Mouse (Mus musculus) neural tube, embryonic 10.5 days (tissue): ENCODE measurements around the gene Tspan2.

Source experiments
- DNase-seq: peaks from one replicate; pipeline ENCODE4 v3.0.0-alpha.2; 2017; ENCODE audit warnings: low spot score; ENCODE audit errors: extremely low spot score

Gene Tspan2

DNA sequence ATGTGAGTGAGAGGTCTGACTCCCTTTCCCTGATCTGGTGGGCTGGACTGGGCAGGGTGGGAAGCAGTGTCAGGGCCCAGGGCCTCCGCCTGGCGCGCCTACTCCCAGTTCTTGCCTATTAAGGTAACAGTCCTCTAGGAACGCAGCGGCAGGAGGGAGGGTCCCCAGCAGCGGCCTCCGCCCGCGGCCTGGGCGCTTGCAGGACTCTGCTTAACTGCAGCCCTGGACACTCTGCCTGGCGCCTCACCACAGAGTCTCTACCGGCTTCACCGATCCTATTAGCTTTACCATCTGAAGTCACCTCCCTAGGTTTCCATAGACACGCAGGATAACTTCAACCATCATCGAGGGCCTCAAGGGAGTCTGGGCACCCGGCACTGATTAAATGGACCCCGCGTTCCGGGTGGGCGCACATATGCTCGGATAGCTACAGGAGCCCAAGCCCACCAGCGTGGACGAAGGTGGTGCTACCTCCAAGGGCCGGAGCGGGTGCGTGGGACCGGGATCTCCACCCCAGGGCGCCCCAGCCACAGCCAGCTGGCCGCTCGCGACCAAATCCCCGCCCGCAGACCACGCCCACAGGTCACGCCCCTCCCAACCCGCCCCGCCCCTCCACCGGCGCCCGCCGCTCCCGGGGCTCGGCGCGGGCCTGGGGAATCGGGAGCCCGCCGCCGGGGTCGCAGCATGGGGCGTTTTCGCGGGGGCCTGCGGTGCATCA is at the start of gene Tspan2:
Tspan2 (plus strand) TSS at position 217 of the 718 bp plus-strand sequence.
- peak; percentile 83 for DNase-seq

- no peak for DNase-seq
Measured at GRCm38 (mm10) chr3:102686861-102687260, 47.5 kb upstream of the Tspan2 start.

DNA sequence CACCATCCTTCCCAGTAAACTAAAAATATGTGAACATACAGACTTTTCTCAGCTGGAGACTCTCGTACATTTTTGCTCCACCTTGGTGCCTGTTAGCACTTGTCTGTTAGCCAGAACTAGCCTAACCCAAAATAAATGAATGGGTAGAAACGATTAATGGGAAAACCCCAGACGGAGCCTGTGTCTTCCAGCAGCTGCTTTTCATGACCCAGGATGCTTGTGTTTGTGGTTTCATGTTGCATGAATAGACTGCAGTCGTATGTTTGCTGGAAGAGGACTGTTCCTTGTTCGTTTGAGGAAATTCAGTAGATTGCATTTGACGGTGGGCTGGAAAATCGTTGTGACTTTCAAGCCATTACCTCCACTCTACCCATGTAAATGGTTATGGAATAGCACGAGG is 46.5 kb upstream of the Tspan2 start:
- no peak for DNase-seq

GRCm38 (mm10) chr3:102691802-102692484 is 42.4 kb upstream of the Tspan2 start:
- peak; percentile 68 for DNase-seq

DNA sequence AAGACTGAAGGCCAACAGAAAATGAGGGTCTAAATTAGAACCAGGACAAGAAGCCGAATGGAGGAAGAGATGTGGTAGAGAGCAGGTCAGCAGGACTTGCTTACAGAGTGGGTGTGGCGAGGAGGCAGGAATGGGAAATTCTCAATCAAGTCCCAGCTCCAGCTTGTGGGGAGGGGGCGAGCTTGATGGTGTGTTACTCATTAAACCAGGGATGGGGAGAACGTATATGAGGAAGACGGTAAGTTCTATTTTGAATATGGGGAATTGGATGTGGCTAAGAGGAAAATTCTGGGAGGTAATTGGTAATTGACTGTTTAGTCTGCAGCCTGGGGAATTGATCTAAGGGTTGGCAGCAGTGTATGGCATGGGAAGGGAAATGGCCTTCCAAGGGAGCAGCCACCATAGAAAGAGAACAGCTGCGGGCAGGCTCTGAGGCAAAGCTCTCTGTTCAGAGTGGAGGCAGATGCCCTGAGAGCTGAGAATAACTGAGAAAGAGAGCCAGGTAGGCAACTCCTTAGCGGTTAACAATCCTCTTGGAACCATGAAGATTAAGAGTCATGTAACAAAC is 41.5 kb upstream of the Tspan2 start:
- DNase-seq = no peak

DNA sequence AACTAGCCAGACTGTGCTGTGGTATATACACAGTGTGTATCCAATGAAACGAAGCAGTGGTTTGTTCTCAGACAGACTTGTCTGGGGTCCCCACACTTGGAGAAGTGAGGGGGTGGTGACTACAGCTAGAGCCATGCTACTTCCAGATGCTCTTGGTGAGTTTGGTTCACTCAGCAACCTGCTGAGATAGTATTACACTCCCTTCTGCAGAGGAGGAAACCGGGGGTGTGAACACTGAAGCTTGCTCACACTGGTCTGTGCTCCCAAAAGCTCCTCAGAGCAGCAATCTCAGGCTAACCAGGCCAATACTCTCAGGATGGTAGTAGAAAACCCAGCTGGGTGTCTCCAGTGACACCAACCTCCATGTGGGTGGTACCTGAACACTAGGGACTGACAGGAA is 36.2 kb upstream of the Tspan2 start:
- DNase-seq = no peak

GRCm38 (mm10) chr3:102701303-102701702 is 33.0 kb upstream of the Tspan2 start:
- DNase-seq = no peak

DNA sequence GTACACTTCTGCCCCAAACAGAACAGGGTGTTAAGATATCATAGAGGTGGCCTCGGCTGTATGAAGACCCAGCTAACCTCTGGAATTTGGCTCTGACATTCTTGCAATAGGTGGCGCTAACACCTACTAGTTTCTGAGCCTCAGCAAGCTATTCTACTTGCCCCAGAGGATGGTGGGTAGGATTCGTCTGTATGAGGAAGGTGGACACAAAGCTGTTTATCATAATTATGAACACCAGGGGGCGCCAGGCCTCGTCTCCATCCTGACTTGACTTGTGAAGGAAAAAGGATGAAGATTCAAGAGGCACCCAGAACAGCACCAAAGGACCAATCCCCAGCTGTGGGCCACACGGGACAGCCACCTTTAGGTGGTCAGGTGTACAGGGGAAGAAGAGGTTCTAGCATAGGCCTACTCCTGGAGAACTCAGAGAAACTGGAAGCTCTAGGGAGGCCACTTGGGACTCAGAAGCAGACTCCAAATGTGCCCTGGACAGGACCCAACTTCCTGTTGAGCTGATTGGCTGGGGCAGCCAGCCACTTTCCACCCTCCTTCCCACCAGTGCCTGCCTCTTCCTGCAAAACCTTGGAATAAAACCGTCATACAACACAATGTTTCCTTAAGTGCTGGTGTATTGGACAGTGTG is 32.3 kb upstream of the Tspan2 start:
- DNase-seq = peak; percentile 47

DNA sequence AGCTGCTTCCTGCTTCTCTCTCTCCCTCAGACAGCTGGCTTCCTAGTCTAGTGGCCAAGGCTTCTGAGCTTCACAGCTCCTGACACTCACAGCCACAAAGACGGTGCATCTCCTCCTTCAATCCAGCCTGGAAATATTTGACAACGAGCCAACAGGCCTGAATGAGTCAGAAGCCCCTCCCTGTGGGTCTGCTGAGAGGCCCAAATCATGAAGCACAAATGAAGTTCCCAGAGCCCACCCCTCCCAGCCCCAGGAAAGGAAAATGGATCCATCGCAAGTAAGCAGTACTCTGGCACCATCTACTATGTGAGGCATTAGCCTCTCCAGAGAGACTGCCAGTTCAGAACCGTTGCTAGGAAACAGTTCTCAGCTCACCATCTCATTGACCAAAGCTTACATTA is 30.3 kb upstream of the Tspan2 start:
- DNase-seq = no peak

DNA sequence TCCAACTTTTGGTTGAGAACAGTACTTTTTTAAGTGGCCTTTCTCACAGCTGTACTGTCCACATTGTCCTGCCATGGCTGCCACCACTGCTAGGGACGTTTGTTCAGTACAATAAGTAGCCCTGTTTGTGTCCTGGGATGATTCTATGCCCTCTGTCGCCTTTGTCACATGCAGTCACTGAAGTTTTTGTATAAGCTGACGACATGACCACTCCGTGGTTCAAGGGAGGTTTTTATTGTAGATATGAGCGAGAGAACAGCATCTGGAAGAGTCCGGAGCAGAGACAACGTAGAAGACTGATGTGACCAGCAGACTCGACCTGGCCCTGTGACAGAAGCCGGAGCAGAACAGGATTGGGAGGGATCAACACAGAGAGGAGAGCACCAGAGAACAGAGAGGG is 25.7 kb upstream of the Tspan2 start:
- no peak for DNase-seq

GRCm38 (mm10) chr3:102715066-102715584 is 19.2 kb upstream of the Tspan2 start:
- DNase-seq = peak; percentile 68

GRCm38 (mm10) chr3:102715839-102716238 is 18.5 kb upstream of the Tspan2 start:
- no peak for DNase-seq

DNA sequence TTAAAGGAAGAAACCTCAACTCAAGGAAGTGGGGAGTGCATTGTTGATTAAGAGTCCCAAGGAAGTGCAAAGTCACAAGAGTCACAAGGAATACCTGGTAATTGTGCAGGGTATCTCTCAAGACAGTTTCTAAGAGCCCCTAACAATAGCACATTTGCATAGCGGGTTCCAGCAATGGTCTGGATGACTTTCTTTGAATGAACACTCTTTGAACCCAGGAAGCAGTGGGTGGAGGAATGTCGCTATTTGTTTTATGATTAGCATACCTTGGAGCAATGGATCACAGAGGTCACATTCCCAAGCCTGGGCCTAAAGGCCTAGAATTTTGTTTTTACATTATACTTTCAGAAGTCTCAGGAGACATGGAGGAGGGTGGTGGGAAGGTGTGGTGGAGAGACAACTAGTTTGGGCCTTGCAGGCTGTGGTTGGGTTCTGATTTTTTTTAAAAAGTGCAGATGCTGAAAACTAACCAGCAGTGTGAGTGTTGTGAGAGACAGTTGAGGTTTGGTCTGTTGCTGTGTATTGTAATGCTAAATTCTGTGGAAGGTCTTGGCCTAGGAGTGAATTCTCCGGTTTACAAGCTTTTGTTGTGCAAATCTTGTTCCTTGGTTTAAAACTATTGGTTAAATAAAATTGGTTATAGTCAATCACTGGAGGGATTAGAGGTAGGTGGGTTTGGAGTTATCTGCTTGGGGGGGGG is 16.6 kb upstream of the Tspan2 start:
- no peak for DNase-seq

GRCm38 (mm10) chr3:102723154-102723553 is 11.2 kb upstream of the Tspan2 start:
- DNase-seq = no peak

DNA sequence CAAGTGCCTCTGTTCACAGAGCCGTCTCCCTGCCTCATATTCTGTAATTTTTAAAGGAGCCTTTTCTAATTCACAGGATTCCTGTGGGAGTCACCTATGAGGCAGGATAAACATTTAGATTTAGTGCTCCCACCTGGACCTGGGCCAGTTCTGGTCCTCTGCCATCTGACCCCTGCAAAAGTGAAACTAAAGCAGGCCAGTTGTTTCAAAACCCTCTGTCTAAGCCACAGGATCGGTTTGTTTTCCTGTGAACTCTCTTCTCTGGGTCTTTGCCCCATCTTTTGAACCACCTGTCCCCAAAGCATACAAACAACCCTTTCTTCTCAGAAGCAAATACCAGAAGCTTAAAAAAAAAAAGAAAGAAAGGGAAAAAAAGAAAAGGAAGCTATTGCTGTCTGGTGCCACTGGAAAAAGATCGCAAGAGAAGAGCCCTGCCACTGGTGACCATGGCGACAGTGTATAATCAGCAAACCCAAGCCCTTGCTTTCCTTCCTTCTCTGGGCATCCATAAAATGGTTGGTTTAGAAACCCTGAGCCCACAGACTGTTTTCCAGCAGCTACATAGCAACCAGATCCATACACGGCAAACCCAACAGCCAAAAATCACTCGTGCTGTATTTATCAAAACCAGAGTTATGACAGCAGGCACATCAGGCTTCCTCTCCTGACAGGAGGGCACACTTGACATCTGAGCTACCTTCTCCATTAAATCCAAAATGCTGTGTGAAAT is 10.3 kb upstream of the Tspan2 start:
- DNase-seq = no peak

GRCm38 (mm10) chr3:102724798-102725459 is 9.4 kb upstream of the Tspan2 start:
- no peak for DNase-seq

DNA sequence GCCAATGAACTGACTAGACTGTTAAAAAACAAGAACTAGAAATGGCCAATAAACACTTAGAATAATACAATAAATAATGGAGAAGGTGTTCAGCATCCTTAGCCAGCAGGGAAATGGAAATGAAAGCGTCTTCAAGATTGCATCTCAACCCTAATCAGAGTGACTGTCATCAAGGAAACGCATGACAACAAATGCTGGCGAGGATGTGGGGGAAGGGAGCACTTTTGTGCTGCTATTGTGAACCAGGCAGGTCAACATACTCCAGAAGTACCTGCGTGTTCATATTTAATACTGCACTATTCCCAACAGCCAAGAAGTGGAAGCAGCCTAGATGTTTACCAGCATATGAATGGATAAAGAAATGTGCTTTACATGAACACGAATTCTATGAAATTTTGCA is 4.9 kb upstream of the Tspan2 start:
- no peak for DNase-seq

- no peak for DNase-seq
Measured at GRCm38 (mm10) chr3:102731112-102731511, 3.2 kb upstream of the Tspan2 start.

- no peak for DNase-seq
Measured at GRCm38 (mm10) chr3:102732619-102733018, 1.7 kb upstream of the Tspan2 start.

DNA sequence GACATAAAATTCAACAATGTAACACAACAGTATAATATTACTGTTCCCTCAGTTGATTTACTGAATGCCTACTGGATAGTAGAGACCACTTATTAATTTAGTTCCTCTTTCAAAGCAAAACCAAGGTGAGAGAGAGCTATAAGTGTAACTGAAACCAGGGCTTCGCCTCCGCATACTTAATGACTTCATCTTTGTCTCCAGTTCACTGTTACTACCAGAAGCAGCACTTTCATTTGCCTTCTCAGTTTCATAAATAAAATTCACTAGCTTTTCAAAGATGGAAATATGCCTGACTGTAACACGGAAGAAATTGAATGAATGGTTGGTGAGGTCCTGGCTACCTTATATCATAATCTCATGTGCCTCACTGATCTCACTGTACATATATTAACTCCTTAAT is 1.3 kb upstream of the Tspan2 start:
- no peak for DNase-seq
